Mouse (Mus musculus) urinary bladder, postnatal 10 days (tissue): ENCODE measurements around the gene 5730522E02Rik.
"Not testable (repeated sequence)": the region's sequence is repeated elsewhere in the genome, so short reads cannot be mapped to it uniquely, and the experiment has no call there.

Experiments used
- DNase-seq: peaks from one replicate; pipeline ENCODE4 v3.0.0; 2022; ENCODE audit warnings: low spot score

Gene 5730522E02Rik

DNA sequence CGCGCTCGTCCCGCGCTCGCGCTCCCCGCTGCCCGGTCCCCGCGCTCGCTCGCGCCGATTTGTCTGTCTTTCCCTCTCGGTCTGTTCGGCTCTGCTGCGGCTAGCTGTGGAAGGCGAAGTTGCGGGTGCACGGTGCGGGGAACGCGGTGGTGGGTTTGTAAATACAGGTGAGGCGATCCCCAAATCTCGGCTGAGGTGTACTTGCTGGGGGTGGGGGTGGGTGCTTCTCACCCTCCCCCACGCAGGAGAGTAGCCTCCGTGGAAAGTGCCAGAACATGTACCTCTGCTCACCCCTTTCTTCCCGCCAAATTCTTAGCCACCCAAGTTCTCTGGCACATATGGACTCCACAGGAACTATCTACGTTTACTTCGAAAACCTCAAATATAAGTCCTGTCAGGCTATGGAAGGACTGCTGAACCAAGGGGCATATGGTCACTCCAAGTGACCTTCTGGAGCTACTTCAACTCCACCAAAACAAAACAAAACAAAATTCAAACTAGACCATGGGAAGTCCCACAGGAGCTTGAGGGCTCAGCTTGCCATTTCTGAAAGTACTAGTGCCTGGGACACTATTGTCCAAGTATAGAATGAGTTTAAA is at the start of gene 5730522E02Rik:
Gene 5730522E02Rik (minus strand): TSS at position 182 of the 599 bp plus-strand sequence.
- no peak for DNase-seq

DNA sequence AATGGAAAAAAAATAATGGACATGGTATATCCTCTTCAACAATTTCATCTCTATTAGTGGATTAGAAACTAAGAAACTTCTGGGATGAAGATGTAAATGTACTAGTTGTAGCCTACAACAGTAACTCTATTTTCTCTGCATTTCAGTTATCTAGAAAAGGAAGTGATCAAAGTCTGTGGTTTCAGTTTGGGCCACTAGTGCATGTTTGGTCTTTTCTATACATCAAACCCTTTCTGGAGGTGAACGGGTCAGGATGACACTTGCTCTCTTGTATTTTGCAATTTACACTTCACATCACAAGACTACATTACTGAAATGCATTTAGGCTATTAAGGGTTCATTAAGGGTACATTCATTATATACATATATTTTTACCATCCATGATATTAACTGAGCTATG is 26.0 kb upstream of the 5730522E02Rik start:
- no peak for DNase-seq

DNA sequence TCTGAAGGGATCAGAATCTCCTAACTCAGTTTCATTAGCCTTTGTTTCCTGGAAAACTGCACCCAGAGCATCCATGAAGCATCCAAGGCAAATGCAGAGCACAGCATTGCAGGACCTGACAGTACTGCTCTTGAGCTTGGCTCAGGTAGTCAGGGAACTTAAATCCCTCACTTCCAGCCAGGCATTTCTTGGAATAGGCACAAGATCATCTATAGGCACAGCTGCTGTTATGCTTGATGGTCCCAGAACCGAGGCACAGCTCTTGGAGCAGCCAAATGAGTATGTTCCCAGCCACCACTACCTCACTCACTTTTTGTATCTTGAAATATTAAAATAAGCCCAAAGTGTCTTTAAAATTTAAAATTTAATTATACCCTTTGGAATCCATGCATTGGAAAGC is 19.3 kb upstream of the 5730522E02Rik start:
- DNase-seq: no peak

DNA sequence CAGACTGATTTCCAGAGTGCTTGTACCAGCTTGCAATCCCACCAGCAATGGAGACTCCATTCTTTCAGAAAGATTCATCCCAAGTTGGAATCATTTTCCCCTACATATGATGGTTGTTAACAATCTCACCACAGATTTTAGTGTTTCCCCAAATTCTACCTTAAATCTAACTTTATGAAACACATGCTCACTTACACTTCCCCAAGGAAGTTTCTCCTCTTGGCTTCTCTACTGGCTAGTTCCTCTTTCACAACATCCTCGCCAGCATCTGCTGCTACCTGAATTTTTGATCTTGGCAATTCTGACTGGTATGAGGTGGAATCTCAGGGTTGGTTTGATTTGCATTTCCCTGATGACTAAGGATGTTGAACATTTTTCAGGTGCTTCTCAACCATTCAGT is 3.1 kb upstream of the 5730522E02Rik start:
- DNase-seq: not testable (repeated sequence)

DNA sequence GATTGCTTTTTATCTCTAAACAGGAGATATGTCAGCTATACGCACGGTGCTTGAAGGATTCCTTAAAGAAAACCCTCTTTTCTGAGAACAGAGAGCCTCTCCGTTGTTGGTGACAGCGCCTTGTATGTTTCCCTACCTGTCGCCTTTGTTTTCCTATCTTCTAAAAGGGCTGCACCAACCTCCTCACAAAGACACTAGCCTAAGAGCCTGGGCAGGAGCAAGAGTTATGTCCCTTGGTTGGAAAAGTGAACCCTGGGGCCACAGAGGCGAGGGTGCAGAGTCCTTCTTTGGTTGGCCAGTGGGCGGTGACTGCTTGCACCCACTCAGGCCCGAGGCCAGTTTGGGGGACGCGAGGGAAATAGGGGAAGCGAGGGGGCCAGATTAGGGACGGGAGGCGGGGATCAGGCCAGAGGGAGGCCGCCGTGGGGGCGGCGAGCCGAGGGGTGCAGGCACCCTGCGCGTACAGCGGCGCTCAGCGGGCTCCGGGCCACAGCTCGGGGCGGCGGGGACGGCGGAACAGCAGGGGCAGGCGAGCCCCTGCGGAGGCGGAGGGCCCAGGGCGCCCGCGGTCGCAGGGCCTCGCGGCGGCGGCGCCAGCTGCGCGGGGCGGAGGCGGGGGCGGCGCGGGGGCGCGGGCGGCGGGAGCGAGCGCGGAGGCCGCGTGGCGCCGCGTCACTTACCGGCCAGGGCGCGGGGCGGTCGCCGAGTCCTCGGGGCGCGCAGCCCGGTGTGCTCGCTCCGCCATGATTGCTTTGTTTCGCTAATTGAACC is 567 bp downstream of the 5730522E02Rik start:
- no peak for DNase-seq

DNA sequence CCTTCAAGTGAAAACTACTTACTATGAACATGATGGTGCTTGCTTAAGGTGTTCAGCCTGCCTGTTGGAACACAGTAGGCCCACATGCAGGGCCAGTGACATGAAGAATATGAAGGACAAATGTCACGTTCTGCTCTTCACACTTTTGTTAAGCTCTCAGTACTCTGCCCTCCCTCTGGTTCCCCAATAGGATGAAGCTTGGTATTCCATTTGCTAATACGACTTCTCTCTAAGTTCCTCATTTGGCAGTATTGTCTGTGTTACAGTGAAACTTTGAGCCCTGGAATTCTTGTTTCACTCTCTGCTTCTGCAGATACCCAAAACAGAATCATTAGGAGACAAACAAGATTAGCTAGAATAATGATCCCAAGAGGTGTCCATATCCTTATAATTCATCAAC is 7.1 kb downstream of the 5730522E02Rik start:
- DNase-seq: no peak

DNA sequence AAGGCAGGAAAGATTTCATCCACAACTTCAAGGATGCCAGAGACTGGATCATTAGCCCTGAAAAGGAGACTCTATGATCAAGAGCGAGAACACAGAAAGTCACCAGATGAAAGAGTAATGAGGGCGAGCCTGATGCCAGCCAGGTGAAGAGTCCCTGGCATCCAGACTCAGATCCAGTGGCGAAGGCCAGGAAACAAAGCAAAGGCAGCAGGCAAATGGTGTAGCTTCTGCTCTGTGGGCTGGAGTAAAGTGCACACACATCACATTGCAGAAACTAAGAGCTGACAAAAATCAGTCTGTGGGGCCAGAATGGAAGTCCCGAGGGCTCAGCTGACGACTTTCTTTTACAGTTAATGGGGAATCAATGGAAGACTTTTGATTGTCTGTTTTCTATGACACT is 7.7 kb downstream of the 5730522E02Rik start:
- DNase-seq: no peak

DNA sequence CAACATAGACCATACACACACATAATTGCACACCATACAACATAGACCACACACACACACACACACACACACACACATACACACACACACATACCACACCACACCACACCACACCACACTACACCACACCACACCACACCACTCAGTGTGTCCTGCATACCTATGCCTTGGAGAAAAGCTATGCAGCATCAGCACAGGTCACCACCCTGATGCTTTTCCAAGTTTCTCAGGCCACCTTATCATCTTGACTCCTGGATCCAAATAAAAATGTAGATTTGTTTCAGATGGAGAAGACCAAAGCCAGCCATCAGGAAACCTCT is 8.8 kb downstream of the 5730522E02Rik start:
- DNase-seq: no peak

DNA sequence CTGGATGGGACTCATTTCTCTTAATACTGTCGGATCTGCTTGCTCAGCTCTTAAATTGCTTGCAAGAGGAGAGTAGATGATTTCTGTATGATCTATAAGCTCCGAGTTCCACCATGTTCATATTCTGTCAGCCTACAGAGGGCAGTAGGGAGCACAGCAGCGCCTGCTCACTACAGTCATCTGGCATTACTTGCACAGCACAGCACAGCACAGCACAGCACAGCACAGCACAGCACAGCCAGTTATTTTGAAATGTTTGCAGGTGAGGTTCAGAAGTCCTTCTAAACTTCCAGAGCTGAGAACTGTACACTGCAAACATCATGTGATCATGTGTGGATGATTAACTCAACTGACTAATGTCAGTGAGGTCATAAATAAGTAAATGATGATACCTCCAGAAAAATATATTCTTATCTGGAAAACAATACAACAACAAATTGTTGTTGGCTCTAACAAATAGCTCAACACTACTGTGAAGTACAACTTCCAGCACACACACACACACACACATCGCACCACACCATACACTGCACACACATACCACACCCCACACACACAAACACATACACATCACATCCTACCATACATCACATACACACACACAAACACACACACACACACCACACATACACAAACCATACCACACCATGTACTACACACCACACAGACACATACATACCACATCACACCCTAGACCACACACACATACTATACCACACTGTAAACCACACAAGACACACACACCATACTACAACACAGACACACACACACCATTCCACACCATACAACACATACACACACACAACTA is 9.4 kb downstream of the 5730522E02Rik start:
- DNase-seq: no peak

DNA sequence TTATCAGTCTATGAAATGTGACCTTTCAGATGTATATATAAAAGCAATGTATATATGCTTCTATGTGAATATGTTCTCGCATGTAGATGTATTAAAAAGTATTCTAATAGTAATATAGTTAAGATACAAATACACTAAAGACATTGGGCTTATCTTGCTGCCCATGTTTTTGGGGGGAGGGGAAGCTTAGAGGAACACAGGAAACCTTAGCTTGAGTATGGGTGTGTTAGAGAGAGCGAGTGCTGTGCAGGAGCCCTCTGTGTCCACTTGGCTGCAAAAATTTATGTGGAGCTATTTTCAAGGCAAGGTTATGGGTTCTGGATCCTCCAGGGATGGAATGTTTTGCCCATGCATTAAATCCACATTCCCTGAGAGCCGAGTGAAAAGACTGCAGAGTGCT is 15.1 kb downstream of the 5730522E02Rik start:
- DNase-seq: no peak

DNA sequence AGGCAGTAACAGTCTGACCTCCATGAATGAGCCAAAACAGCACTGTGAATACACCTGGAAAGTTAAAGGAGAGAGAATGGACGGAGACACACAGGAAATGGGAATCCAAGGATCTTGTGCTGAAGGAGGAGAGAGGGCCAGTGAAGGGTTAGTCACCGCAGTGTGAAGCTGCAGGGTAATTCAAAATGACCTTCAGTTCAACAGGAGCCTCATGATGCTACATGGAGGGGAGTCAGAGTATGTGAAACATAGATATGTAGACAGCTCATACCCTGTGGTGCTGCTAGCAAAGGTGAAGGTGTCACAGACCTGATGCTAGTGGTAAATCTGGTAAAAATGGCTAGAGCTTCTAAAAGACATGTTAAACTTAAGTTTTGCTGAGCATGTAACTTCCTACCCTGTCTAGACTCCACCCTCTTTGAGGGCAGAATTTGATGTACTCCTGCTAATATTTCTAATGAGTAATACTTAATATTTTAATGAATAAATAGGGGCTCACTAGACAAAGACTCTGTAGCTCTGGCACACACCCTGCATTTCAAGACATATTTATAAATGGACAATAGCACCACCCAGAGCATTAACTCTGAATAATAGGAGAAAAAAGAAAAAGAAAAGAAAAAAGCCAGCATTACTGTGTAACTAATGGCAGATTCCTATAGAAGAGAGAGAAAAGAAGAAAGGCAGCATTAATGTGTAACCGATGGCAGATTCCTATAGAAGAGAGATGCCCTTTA is 23.2 kb downstream of the 5730522E02Rik start:
- no peak for DNase-seq

DNA sequence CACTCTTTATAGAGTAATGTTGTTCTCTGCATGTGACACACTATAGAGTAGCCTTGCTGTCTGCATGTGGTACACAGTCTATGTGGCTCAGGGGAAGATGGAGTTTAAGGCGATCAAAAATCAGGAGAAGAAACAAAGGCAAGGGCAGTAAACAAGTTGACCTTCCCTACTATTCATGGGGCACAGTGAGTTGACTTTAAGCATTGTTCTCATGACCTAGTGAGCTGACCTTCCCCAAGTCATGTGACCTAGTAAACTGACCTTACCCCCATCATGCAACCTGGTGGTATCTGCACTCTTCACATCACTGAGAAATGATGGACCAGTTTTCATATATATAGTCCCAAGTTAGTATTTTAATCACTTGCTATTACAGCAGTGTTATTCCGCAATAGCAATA is 40.0 kb downstream of the 5730522E02Rik start:
- no peak for DNase-seq

DNA sequence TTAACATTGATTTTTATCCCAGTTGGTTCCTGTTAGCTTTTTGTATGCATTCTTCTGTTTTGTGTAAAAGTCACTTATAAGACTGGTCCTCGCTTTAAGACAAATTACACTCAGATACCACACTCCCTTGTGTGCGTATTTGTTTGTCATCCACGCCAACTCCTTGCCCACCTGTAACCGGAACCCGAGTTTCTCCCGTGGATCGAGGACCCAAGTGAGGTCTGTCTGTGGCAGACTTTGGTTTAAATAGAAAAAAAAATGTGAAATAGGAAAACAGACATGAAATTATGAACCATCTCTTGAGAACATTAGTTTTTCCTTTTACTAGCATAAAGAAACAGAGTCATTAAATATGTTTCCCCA is 43.0 kb downstream of the 5730522E02Rik start:
- DNase-seq: no peak

DNA sequence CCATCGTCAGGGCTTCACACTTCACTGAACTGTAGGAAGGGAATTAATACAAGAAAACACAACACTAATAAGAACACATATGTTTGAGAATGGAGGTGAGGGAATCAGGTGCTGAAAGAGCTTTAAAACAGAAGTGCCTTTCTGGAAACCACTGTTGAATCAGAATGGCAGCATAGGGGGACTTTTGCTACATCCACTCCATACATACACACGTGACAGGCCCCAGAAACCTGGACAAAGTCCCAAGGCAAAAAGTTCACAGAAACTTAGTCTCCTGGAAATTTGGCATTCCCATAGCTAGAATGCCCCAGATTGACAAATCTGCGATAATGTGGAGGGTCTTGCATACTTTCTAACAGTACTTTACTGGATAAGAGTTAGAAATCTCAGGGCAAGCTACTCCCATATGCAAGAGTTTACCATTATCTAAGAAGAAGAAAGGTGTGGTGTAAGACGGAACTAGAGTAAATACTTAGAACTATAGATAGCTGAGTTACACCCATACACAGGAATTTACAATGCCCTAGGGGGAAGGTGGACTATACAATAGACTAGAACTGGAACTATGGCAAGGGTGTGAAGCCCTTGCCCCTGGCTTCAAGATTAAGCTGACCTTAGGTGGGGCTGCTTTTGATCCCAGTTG is 43.5 kb downstream of the 5730522E02Rik start:
- no peak for DNase-seq

DNA sequence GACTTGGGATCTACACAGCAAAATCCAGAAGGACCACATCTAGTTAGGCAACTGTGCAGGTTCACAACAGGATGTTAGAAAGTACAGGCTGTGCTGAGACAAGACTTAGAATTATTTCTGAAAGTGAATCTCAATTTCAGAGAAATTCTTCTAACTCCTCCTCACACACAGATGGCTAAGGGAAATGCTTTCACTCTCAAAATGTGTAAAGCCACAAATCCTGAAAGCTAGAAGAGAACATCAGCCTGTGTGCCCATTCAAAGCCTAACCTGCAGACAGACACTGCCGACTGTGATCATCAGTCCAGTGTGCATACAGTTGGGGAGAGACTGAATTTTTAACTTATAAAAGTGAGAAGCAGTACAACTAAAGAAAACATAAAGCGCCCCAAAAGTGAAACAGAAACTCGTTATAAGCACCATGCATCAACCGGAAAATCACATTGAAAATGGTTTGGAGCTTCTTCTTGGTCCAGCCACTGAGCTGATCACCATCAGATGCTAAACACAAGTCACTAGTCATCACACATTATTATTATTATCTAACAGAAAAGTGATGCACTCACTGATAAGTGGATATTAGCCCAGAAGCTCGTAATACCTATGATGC is 45.8 kb downstream of the 5730522E02Rik start:
- DNase-seq: no peak

DNA sequence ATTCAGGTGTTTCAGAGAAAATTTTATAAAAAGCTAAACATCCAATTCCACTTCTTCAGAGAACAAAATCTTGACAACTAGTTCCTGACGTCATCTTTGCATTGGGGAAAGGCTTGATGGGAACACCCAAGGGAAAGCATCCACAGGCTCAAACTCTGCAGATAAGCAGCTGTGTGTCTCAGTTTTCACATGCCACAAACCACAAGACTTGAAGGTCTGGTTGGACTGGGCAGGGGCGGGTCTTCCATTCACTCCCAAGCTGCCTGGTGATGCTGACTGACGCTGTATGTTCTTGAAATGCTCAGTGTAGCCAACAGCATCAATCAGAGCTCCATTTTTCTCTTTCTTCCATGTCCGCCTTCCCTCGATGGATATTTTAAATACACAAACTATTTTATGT is 49.2 kb downstream of the 5730522E02Rik start:
- DNase-seq: no peak

DNA sequence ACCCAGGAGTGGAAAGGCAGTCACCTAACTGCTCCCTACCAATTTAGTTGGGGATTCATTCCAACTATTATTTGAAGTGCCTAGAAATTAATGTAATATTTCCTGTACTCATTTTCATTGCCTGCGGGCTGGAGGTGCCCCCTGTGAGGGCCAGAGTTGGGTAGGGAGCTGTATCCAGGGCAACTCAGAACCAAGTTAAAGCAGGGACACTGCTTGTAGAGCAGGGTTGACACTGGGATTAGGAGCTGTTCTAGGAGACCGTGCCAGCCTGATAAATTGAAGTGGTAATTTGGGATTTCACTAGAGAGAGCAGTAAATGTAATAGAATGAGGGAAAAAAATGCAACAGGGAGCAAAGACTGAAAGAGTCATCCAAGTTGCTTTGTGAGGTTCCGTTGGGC is 51.5 kb downstream of the 5730522E02Rik start:
- no peak for DNase-seq

DNA sequence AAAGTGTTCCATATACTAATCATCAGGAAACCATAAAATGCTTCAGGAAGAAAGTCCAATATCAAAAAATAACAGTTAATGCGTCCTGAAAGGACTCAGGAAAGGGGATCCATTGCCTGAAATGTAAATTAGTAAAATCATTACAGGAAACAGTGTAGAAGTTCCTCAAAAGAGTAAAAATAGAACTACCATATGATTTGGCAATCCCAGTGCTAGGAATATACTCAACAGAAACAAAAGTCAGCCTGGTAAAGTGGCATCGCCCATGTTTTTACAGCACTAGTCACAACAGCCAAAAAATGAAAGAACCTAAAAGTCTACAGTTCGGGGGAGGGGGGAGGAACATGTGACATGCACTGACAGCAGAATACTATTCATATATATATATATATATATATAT is 70.5 kb downstream of the 5730522E02Rik start:
- no peak for DNase-seq

DNA sequence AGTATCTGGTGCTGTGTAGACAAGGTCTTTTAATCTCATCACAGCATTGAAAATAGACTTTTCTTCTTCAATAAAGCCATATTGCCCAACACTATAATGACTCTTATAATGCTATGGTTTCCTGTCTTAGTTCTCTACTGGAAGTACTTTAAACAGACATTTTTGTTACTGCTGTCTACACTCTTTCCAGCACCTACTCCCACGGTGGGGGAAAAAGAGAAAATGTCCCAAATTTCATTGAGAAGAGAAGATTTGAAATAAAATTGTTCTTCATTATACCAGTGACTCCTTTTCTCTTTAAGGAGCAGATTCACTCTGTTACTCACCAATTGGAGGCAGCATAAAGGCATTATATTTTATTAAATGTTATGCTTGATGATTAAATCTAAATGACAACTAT is 72.5 kb downstream of the 5730522E02Rik start:
- DNase-seq: no peak

DNA sequence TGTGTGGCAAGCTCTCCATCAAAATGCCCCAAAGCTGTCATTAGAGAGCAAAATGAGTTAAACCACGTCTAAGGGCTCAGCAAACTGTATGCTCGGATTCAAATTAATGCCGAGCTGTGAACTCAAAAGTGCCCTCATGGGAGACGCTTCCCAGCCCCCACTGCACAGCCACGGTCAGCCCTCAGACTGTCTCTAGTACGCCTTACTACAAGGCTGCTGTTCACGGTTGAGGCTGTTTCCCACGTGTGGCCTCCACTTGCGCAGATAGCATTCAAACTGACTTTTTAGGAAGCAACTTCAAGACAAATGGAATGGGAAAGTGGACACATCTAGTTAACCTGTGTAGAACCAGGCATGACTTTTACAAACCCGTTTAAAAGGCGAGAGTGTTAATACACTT is 79.7 kb downstream of the 5730522E02Rik start:
- no peak for DNase-seq

DNA sequence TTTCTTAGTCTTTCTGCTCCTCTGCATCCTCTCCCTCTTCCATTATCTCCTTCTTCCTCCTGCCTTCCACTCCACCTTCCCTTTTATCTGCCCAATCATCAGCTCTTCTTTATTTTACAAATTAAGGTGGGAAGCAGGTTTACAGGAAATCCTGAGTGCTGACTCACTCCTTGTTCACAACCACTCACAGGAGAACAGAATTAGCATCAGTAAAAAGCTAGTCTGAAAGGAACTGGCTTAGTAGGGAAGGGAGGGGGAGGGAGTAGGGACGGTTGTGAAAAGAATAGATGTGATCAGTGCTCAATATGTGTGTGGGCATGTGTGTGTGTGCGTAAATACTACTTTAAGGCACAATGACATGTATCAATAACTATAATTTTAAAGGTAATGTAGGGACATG is 81.5 kb downstream of the 5730522E02Rik start:
- no peak for DNase-seq

DNA sequence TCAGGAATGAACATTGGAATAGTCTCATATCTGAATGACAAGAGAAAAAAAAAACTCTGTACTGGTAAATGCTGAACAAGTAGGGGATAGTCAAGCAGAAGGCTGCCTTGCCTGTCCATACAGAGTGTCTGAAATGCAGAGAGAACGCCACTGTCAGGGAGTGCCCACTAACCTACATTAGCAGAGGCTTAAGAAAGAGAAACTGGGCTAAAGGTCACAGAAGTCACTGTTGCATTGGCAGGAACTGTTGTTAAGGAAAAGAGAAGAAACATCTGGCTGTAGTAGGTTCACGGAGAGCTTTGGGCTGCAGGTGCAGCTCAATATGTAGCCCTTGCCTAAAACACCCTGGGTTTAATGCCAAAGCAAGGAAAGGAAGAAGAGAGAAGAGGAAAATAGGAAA is 82.2 kb downstream of the 5730522E02Rik start:
- no peak for DNase-seq
